Mouse (Mus musculus) intestine, postnatal 0 days (tissue): ENCODE measurements around the gene 1700067K01Rik. TPM values are rescaled to one million over a fixed set of nuclear protein-coding genes. Genes with fewer than 3 reads are reported as not detected.
A peak's percentile ranks its signal among the peaks of the same experiment; 100 is the strongest.
"Not testable (repeated sequence)": the region's sequence is repeated elsewhere in the genome, so short reads cannot be mapped to it uniquely, and the experiment has no call there.

Experiments
- ATAC-seq: fragments of 200-750 bp; cut with Nextera tagmentation; 2 replicates; pipeline ENCODE4 v1.8.0; 2017; ENCODE audit warnings: mild to moderate bottlenecking, moderate TSS enrichment, moderate library complexity
- H3K27ac ChIP-seq: fragments of 300-500 bp; sonication (generic); 2 replicates; pipeline ENCODE4 v1.5.1; 2014; ENCODE audit warnings: mild to moderate bottlenecking, low read depth, low read length, moderate library complexity
- H3K27me3 ChIP-seq: fragments of 300-500 bp; sonication (generic); replicated peaks from 2 replicates; pipeline ENCODE4 v1.6.1; 2014; ENCODE audit warnings: low read length, mixed read lengths; ENCODE audit not compliant: control insufficient read depth, insufficient read depth
- H3K36me3 ChIP-seq: fragments of 300-500 bp; sonication (generic); 2 replicates; pipeline ENCODE4 v1.6.1; 2014; ENCODE audit warnings: mild to moderate bottlenecking, moderate library complexity; ENCODE audit not compliant: control insufficient read depth, insufficient read depth
- H3K4me1 ChIP-seq: fragments of 300-500 bp; sonication (generic); replicated peaks from 2 replicates; pipeline ENCODE4 v1.6.1; 2014; ENCODE audit warnings: antibody characterized with exemption, low read length, mixed read lengths; ENCODE audit not compliant: control insufficient read depth, insufficient read depth
- H3K4me2 ChIP-seq: fragments of 300-500 bp; sonication (generic); replicated peaks from 2 replicates; pipeline ENCODE4 v1.6.1; 2014; ENCODE audit warnings: low read depth, mild to moderate bottlenecking, moderate library complexity
- H3K4me3 ChIP-seq: fragments of 300-500 bp; sonication (generic); 2 replicates; pipeline ENCODE4 v1.5.1; 2014; ENCODE audit warnings: low read depth, low read length
- H3K9ac ChIP-seq: fragments of 300-500 bp; sonication (generic); 2 replicates; pipeline ENCODE4 v1.6.1; 2014; ENCODE audit warnings: mild to moderate bottlenecking, low read depth, low read length
- H3K9me3 ChIP-seq: fragments of 300-500 bp; sonication (generic); 2 replicates; pipeline ENCODE4 v1.6.1; 2016; ENCODE audit warnings: mixed run types; ENCODE audit not compliant: control insufficient read depth
- CTCF ChIP-seq: sonication (generic); IDR thresholded peaks from 2 replicates; pipeline ENCODE4 v1.5.1; 2016; ENCODE audit warnings: low read depth, mild to moderate bottlenecking, control low read depth, antibody characterized with exemption, moderate library complexity
- WGBS: fragments of 180-500 bp; shearing (Covaris S2); extraction: QIAGEN DNeasy Blood & Tissue Kit; methylation state at CpG from one replicate; pipeline ENCODE4 v1.1.7; 2014; 5-methylcytosine and 5-hydroxymethylcytosine counted together
- polyA plus RNA-seq: library from polyadenylated mRNA; unstranded; fragments of >200 nt; fragmentation: Nextera tagmentation; extraction: Ambion mirVana; gene quantifications from 2 replicates; pipeline ENCODE4 v1.2.1, GENCODE M21; 2015

Gene 1700067K01Rik
- polyA plus RNA-seq, 1 experiment from 2014 or later: 0.86 TPM

DNA sequence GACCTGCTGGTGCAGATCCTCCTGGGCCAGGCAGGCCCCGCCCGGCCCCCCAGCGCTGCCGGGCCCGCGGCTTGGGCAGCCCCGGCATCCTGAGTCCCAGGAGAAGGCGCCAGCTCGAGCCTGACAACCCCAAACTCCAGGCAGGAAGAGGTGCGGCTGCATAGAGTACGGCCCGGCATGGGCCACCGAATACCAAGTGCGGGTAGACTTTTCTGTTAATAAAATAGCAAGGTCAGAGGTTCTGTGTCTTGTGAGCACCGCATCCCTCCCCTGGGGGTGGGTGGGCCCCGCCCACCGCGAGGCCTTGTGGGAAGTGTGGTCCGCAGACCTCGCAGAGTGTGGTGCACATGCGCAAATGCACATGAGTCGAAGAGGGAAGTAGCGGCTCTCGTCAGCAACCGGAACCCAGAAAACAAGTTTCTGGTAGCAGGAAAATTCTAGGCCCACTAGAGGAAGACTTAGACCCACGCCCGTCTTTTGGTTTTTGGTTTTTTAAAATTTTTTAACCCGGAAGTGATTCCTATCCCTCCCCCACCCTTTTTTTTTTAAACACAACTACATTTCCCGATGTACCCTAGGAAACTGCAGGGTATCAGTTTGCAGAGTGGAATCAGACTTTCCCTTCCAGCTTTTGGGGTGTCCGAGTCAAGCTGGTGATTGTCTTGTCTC lies 3.4 kb downstream of the 1700067K01Rik start:
- Histone ChIP-seq H3K4me2 (peak overlapping the region; percentile 93), H3K4me3 (peak overlapping the region; percentile 54), H3K4me1 (0 out of 2 replicates have a peak, but pooled peaks cover 4% of the 10 kb centered on the region), H3K9me3 (no peaks in the 10 kb centered on the region), H3K27me3 (no peaks in the 10 kb centered on the region), H3K9ac (peak overlapping the region; percentile 55), H3K27ac (peak overlapping the region; percentile 51), H3K36me3 (peaks cover 6% of the 10 kb centered on the region; the same call in 1 of the 2 replicates)
- ATAC-seq: peak; percentile 80
- TF ChIP-seq CTCF: no peak
- WGBS: under 1% methylated on average over 30 of the region's 30 CpGs

DNA sequence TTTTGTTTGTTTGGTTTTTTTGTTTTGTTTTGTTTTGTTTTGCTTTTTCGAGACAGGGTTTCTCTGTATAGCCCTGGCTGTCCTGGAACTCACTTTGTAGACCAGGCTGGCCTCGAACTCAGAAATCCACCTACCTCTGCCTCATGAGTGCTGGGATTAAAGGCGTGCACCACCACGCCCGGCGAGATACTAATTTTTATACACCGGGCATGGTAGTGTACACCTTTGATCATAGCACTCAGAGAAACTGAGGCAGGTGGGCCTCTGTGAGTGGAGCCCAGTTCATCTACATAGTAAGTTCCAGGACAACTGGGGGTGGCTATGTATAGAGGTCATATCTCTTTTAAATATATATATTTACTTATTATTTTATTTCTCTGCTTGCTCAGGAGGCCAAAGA lies 4.2 kb downstream of the 1700067K01Rik start:
- H3K4me1 ChIP-seq, H3K9me3 ChIP-seq, H3K4me3 ChIP-seq, H3K27me3 ChIP-seq, H3K36me3 ChIP-seq, H3K27ac ChIP-seq, ATAC-seq, H3K9ac ChIP-seq: not testable (repeated sequence)
- 91% methylated on average over 7 of the region's 7 CpGs for WGBS
- H3K4me2 ChIP-seq: peak overlapping the region; percentile 93; the same call in 1 of the 2 replicates

DNA sequence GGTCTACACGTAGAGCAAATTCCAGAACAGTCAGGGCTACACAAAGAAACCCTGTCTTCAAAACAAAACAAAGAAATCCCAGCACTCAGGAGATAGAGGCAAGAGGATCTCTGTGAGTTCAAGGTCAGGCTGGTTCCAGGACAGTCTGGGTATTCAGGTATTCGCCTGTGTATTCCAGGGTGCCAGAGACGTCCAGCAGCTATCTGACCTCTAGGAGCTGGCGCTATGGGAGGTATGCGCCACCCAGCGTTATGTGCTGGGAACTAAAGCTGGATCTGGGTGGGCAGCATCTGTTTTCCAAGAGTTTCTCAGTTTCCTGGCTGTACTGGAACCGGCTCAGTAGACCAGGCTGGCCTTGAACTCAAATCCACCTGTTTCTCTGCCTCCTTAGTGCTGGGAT lies 7.1 kb downstream of the 1700067K01Rik start:
- peak; percentile 65 for TF ChIP-seq CTCF
- Histone ChIP-seq H3K36me3 (no peaks in the 10 kb centered on the region), H3K4me1 (peaks cover 13% of the 10 kb centered on the region), H3K9ac (no peak overlapping the region), H3K27me3 (peaks cover 33% of the 10 kb centered on the region), H3K4me3 (no peak overlapping the region), H3K9me3 (no peaks in the 10 kb centered on the region), H3K27ac (no peak overlapping the region), H3K4me2 (no peak overlapping the region)
- 29% methylated on average over 7 of the region's 7 CpGs for WGBS
- no peak for ATAC-seq

DNA sequence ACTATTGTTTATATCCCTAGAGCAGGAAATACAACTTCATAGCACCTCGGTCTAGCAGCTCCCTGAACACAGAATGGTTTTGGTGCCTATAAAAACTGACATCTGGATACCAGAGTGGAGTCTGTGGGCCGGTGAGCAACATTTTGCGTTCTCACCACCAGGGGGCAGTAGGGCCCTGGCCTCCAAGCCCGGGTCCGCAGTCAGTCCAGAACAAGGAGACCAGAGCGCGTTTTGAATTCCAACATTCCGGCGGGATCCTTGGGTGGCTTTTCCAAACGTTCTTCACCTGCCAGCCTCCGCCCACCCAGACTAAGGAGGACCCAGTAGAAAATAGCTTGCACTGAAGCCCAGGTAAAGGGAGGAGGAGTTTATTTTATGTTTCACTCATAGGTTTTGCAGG lies 8.6 kb downstream of the 1700067K01Rik start:
- under 1% methylated on average over 11 of the region's 11 CpGs for WGBS
- peak overlapping the region; percentile 52; the same call in 1 of the 2 replicates for H3K4me3 ChIP-seq

DNA sequence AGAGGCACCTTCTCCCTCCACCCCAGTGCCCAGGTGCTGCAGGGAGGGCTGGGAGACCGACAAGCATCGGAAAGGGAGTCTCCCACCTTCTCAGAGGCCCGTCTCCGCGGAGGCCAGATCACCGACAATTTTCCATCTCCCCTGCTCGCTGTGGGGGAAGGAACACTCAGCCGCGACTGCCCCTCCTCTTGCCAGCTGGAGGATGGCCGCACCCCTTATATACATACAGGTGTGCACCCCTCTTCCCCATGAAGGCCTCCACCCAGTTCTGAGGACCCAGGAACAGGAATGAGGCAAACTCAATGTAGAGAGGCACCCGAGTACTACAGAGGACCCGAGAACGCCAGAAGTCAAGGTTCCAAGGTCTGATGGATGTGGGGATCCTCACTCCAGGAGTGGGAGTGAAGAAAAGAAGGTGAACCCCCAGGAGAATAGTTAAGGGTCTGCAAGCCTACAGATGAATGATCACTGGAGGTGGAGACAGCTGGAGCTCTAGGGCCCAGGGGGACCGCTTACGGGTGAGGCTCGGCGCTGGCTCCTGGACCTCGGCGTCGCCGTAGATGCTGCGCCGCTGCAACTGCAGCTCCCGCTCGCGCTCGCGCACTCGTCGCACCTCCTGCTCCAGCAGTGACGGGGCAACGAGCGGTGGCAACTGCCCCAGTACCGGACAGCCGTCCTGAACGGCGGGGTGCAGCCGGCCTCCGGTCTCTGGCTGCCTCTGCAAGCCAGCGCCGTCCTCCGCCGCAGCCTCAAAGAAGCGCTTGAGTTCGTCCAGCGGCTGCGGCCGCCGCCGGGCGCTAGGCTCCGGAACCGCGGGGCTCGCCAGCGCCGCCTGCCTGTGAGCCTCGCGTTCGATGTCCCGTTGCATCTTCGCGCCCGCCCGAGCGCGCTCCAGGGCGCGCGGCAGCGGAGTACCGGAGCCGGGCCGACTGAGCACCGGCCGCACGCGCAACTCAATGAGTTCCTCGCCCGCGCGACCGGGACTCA lies 9.6 kb downstream of the 1700067K01Rik start:
- H3K27me3 ChIP-seq: peaks cover 36% of the 10 kb centered on the region
- H3K4me2 ChIP-seq: peak overlapping the region; percentile 91
- WGBS: under 1% methylated on average over 76 of the region's 83 CpGs
- H3K4me1 ChIP-seq: peaks cover 10% of the 10 kb centered on the region
- no peak overlapping the region for H3K27ac ChIP-seq
- ATAC-seq: peak; percentile 59
- H3K4me3 ChIP-seq: peak overlapping the region; percentile 52
- no peaks in the 10 kb centered on the region for H3K36me3 ChIP-seq
- peak overlapping the region; percentile 17; the same call in 1 of the 2 replicates for H3K9ac ChIP-seq
- H3K9me3 ChIP-seq: no peaks in the 10 kb centered on the region
- peak; percentile 86 for TF ChIP-seq CTCF

More for the DNA sequence above, 8.6 kb downstream of the 1700067K01Rik start:
- peak; percentile 98 for TF ChIP-seq CTCF
- H3K27me3 ChIP-seq: peaks cover 36% of the 10 kb centered on the region
- no peak overlapping the region for H3K27ac ChIP-seq
- no peak overlapping the region for H3K9ac ChIP-seq
- no peak for ATAC-seq
- H3K9me3 ChIP-seq: no peaks in the 10 kb centered on the region
- H3K4me1 ChIP-seq: peaks cover 10% of the 10 kb centered on the region
- peak overlapping the region; percentile 91; the same call in 1 of the 2 replicates for H3K4me2 ChIP-seq
- no peaks in the 10 kb centered on the region for H3K36me3 ChIP-seq
